Mouse (Mus musculus): ENCODE measurements around the gene Phf20.
A peak's percentile ranks its signal among the peaks of the same experiment; 100 is the strongest.
"Not testable (repeated sequence)": the region's sequence is repeated elsewhere in the genome, so short reads cannot be mapped to it uniquely, and the experiment has no call there.

The Phf20 gene

GRCm38 (mm10) chr2:156196302-156197128, at the start of gene Phf20:
Gene Phf20 (plus strand): TSS chr2:156196466.
- DNase-seq (ENCODE audit: extremely low spot score) = peak; percentile 100

GRCm38 (mm10) chr2:156147316-156147915, 48.9 kb upstream of the Phf20 start:
- no peak for DNase-seq (ENCODE audit: extremely low spot score)

- DNase-seq (ENCODE audit: extremely low spot score) = no peak
Observed at GRCm38 (mm10) chr2:156151538-156151937, 44.7 kb upstream of the Phf20 start.

GRCm38 (mm10) chr2:156165478-156165877, 30.8 kb upstream of the Phf20 start:
- no peak for DNase-seq (ENCODE audit: extremely low spot score)

GRCm38 (mm10) chr2:156166557-156166956, 29.7 kb upstream of the Phf20 start:
- no peak for DNase-seq (ENCODE audit: extremely low spot score)

GRCm38 (mm10) chr2:156177079-156177478, 19.2 kb upstream of the Phf20 start:
- DNase-seq (ENCODE audit: extremely low spot score) = no peak

- DNase-seq (ENCODE audit: extremely low spot score) = no peak
Observed at GRCm38 (mm10) chr2:156177651-156178050, 18.6 kb upstream of the Phf20 start.

- DNase-seq (ENCODE audit: extremely low spot score) = peak; percentile 79
Observed at GRCm38 (mm10) chr2:156179046-156179795, 17.0 kb upstream of the Phf20 start.

- no peak for DNase-seq (ENCODE audit: extremely low spot score)
Observed at GRCm38 (mm10) chr2:156179796-156180093, 16.5 kb upstream of the Phf20 start.

- DNase-seq (ENCODE audit: extremely low spot score) = peak; percentile 100
Observed at GRCm38 (mm10) chr2:156180094-156180821, 16.0 kb upstream of the Phf20 start, which contains the start of gene Rbm39. Gene Rbm39 (minus strand): TSS chr2:156180238.

- no peak for DNase-seq (ENCODE audit: extremely low spot score)
Observed at GRCm38 (mm10) chr2:156180824-156181590, 15.3 kb upstream of the Phf20 start.

- no peak for DNase-seq (ENCODE audit: extremely low spot score)
Observed at GRCm38 (mm10) chr2:156181592-156181991, 14.7 kb upstream of the Phf20 start.

- DNase-seq (ENCODE audit: extremely low spot score) = not testable (repeated sequence)
Observed at GRCm38 (mm10) chr2:156189241-156189640, 7.0 kb upstream of the Phf20 start.

- no peak for DNase-seq (ENCODE audit: extremely low spot score)
Observed at GRCm38 (mm10) chr2:156190004-156190896, 6.0 kb upstream of the Phf20 start.

GRCm38 (mm10) chr2:156191540-156191939, 4.7 kb upstream of the Phf20 start:
- DNase-seq (ENCODE audit: extremely low spot score) = no peak

GRCm38 (mm10) chr2:156192068-156192467, 4.2 kb upstream of the Phf20 start:
- no peak for DNase-seq (ENCODE audit: extremely low spot score)

GRCm38 (mm10) chr2:156193066-156193862, 3.0 kb upstream of the Phf20 start:
- DNase-seq (ENCODE audit: extremely low spot score) = no peak

GRCm38 (mm10) chr2:156194571-156194970, 1.7 kb upstream of the Phf20 start:
- DNase-seq (ENCODE audit: extremely low spot score) = no peak
